Mouse (Mus musculus): Measurements from ENCODE around the gene Sema3f. TPM values are rescaled to one million over a fixed set of nuclear protein-coding genes. Genes with fewer than 3 reads are reported as not detected.

Sema3f gene
- polyA plus RNA-seq, 1 experiment = not detected

DNA sequence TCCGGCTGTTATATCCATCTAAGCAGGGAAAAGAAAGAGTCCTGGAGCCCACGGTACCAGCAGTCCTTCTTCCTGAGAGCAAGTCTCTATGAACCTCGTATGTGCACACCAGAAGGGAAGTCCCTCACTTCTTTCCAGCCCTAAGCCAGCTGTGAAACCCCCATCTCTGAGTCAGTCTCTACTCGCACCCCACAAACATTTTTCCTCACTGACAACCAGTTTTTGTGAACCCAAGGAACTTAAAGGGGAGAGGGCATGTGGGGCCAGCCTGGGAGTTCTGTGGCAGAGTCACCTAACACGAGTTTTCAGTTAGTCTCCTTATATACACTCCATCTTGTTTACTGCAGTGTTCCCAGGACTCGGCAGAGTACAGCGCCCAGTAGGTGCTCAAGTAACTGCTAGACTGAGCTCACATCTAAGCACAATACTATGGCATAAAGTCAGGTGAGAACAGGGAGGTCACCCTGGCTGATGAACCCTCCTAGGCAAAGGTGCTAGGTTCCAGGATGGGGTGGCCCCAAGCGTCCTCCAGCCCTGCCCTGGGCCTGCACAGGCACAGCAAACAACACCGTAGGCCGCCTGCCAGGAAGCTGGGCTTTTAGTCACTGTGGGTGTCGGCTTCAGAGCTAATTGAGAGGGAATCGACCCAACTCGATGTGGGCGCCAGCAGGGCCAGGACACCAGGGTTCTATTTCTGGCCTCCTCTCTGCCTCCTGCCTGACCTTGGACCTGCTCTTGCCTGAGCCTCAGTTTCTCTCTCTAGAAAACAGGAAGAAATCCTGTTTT is 6.7 kb downstream of the Sema3f start:
- H3K4me3 ChIP-seq (ENCODE audit: insufficient read depth, low read depth, low read length) = no peak overlapping the region
- WGBS = 64% methylated on average over 14 of the region's 14 CpGs
- H3K4me1 ChIP-seq (ENCODE audit: control insufficient read depth, insufficient read depth, low read length) = peaks cover 59% of the 10 kb centered on the region
- TF ChIP-seq POLR2A (IDR thresholded peaks at IDR 0.05; ENCODE audit: insufficient read depth, low read depth, low read length) = no peak
- TF ChIP-seq CTCF (IDR thresholded peaks at IDR 0.05; ENCODE audit: insufficient read depth, low read depth, low read length) = no peak
- no peak overlapping the region for H3K27ac ChIP-seq (ENCODE audit: insufficient read depth, low read depth, low read length)

DNA sequence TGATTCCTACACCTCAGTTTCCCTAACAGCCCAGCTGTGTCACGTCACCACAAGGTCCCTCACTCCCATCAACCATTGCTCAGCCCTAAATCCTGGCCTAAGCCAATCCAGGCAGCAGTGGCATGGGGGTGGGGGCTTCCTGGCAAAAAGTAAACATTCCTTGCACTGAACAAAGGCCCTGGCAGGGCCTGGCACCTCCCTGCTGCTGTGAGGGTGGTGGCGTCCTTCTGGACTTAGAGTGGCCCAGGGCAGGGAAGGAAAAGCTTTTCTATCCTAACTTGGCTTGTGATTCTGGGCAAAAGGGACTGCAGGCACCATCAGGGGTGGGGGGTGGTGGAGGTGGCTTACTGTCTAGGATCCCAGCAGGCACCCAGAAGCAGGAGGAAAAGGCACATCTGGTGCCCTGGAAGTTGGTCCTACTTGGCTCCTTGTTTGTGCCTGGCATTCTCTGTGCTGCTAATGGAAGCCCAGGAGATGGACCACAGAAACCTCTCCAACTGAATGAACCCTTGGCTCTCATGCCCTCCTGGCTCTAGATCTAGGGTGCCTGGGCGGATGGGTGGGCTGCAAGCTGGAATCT is 7.6 kb downstream of the Sema3f start:
- H3K4me3 ChIP-seq (ENCODE audit: insufficient read depth, low read depth, low read length) = no peak overlapping the region
- peaks cover 53% of the 10 kb centered on the region for H3K4me1 ChIP-seq (ENCODE audit: control insufficient read depth, insufficient read depth, low read length)
- TF ChIP-seq POLR2A (IDR thresholded peaks at IDR 0.05; ENCODE audit: insufficient read depth, low read depth, low read length) (no peak), CTCF (IDR thresholded peaks at IDR 0.05; ENCODE audit: insufficient read depth, low read depth, low read length) (no peak)
- 82% methylated on average over 3 of the region's 3 CpGs for WGBS
- no peak overlapping the region for H3K27ac ChIP-seq (ENCODE audit: insufficient read depth, low read depth, low read length)

DNA sequence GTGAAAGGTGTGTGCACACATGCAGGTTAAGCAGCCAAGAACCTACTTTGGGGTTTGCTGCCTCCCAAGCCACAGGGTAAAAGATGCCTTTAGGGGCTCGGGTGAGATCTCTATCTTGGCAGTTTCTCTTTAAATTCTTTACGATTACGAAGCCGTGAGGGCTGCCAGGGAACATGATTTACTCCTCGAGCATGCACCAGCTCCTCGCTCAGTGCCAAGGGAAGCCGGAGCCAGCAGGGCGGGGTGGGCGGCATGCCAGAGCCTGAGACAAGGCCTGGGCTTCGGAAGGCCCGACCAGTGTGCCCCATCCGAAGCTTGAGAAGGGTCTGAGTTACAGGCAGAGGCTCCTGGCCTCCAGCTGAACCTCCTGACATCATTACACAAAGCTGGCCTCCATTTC is 8.7 kb downstream of the Sema3f start:
- TF ChIP-seq CTCF (IDR thresholded peaks at IDR 0.05; ENCODE audit: insufficient read depth, low read depth, low read length) = no peak
- no peak for TF ChIP-seq POLR2A (IDR thresholded peaks at IDR 0.05; ENCODE audit: insufficient read depth, low read depth, low read length)
- WGBS = 35% methylated on average over 12 of the region's 12 CpGs
- Histone ChIP-seq H3K4me3 (ENCODE audit: insufficient read depth, low read depth, low read length) (no peak overlapping the region), H3K4me1 (ENCODE audit: control insufficient read depth, insufficient read depth, low read length) (peaks cover 43% of the 10 kb centered on the region), H3K27ac (ENCODE audit: insufficient read depth, low read depth, low read length) (no peak overlapping the region)

DNA sequence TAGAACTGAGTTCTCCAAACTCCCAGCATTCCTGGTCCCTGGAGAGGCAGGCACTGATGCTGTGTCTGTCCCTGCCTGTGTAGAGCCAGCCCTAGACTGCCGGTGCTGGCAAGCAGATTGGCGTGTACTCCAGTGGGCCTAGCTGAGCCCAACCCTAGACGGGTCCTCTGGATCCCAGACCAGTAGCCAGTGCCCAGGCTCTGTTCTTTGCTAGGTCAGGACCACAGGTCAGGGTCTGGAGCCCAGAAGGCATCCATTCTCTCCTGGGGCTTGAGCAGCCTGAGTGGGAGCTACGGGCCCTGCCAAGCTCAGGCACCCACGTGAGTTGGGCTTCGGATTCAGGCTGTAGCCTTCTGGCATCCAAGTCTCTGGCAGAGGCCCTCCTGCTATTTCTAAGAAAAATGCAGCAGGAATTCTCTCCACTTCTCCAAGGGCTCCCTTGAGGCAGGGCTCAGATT is 10.1 kb downstream of the Sema3f start:
- Histone ChIP-seq H3K4me3 (ENCODE audit: insufficient read depth, low read depth, low read length) (no peak overlapping the region), H3K27ac (ENCODE audit: insufficient read depth, low read depth, low read length) (no peak overlapping the region), H3K4me1 (ENCODE audit: control insufficient read depth, insufficient read depth, low read length) (peaks cover 47% of the 10 kb centered on the region)
- 39% methylated on average over 6 of the region's 6 CpGs for WGBS
- TF ChIP-seq CTCF (IDR thresholded peaks at IDR 0.05; ENCODE audit: insufficient read depth, low read depth, low read length) (no peak), POLR2A (IDR thresholded peaks at IDR 0.05; ENCODE audit: insufficient read depth, low read depth, low read length) (no peak)

DNA sequence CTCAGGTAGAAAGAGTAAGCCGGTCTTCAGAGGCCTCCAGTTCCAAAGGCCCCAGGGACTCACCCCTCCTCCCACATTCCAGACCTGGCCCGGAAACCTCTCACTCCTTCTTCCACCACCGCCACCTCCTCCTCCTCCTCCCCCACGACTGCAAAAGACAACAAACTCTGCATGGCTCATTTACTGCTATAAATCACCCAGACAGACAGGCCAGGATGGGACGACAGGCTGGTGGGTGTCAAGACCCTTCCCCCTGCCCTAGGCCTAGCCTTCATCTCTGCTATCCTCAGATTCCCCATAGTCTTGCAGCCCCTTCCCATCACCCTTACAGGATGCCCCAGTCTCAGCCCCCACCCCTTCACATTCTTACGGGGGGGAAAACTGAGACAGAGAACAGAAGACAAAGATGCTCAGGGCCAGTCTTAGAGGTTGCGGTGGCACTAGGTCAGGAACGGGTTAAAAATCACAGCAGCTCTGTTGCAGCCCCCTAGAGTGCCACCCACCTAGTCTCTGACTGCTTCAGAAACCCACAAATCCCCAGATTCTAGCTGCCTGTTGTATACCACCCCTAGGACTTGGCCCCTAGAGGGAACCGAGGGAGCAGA is 10.8 kb downstream of the Sema3f start:
- TF ChIP-seq CTCF (IDR thresholded peaks at IDR 0.05; ENCODE audit: insufficient read depth, low read depth, low read length) = no peak
- peaks cover 49% of the 10 kb centered on the region for H3K4me1 ChIP-seq (ENCODE audit: control insufficient read depth, insufficient read depth, low read length)
- no peak overlapping the region for H3K27ac ChIP-seq (ENCODE audit: insufficient read depth, low read depth, low read length)
- WGBS = 53% methylated on average over 9 of the region's 9 CpGs
- H3K4me3 ChIP-seq (ENCODE audit: insufficient read depth, low read depth, low read length) = no peak overlapping the region

DNA sequence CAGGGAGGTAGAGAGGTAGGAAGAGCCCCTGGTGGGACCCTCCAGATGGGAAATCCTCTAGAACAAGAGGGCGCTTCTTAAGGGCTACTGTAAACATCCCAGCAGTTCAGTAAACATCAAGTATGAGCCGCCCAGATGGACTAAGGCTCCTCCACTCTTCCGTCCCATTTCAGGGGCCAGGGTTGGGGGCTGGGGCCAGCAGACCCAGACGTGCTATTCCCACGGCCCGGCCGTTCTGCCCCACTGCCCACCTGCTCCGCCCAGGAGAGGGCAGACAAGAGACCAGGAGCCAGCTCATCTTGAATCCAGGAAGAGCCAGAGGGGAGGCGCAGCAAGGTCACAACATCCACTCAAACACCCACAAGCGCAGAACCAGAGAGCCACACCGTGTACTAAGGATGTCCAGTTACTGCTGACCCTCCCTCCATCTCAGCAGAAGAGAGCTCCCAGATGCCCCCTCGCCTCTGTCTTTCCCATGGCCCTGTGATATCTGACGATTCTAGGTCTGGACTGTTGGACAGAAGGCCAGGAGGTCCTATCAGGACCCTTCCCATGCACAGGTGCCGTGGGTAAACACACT is 11.6 kb downstream of the Sema3f start:
- no peak for TF ChIP-seq POLR2A (IDR thresholded peaks at IDR 0.05; ENCODE audit: insufficient read depth, low read depth, low read length)
- no peak for TF ChIP-seq CTCF (IDR thresholded peaks at IDR 0.05; ENCODE audit: insufficient read depth, low read depth, low read length)
- 72% methylated on average over 14 of the region's 14 CpGs for WGBS
- H3K4me3 ChIP-seq (ENCODE audit: insufficient read depth, low read depth, low read length) = no peak overlapping the region
- no peak overlapping the region for H3K27ac ChIP-seq (ENCODE audit: insufficient read depth, low read depth, low read length)
- peaks cover 47% of the 10 kb centered on the region for H3K4me1 ChIP-seq (ENCODE audit: control insufficient read depth, insufficient read depth, low read length)

DNA sequence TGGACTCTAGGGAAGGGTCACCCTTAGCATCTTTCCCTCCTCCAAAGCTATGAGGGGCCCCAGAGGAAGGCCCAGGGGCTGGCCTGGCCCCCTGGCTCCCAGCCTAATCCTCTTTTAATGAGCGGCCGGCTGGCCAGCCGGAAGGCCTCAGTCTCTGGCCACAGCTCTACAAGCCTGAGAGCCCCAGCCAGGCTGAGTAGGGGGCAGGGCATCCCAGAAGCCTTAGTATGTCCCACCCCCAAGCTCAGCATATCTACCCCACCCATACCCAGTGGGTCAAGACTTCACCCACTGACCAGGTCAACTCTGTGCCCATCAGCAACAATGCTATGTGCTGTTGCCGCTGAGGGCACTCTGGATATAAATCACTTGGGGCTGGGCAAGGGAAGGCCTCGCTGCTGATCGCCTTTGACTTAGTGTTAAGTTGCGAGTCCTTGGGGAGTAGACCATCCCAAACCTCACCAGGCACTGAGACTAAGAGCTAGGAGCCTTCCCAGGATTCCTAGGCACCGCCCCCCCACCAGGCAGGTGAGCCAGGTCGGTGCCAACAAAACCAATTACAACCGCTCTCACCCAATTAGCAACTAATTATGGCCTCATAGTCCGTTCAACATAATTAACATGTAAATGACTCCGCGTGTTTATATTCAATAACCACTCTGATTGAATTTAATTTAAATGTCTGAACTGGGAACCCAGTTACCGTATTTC is 12.3 kb downstream of the Sema3f start:
- H3K4me3 ChIP-seq (ENCODE audit: insufficient read depth, low read depth, low read length) = no peak overlapping the region
- H3K4me1 ChIP-seq (ENCODE audit: control insufficient read depth, insufficient read depth, low read length) = peaks cover 44% of the 10 kb centered on the region
- TF ChIP-seq POLR2A (IDR thresholded peaks at IDR 0.05; ENCODE audit: insufficient read depth, low read depth, low read length) (no peak), CTCF (IDR thresholded peaks at IDR 0.05; ENCODE audit: insufficient read depth, low read depth, low read length) (no peak)
- no peak overlapping the region for H3K27ac ChIP-seq (ENCODE audit: insufficient read depth, low read depth, low read length)
- 59% methylated on average over 14 of the region's 14 CpGs for WGBS

DNA sequence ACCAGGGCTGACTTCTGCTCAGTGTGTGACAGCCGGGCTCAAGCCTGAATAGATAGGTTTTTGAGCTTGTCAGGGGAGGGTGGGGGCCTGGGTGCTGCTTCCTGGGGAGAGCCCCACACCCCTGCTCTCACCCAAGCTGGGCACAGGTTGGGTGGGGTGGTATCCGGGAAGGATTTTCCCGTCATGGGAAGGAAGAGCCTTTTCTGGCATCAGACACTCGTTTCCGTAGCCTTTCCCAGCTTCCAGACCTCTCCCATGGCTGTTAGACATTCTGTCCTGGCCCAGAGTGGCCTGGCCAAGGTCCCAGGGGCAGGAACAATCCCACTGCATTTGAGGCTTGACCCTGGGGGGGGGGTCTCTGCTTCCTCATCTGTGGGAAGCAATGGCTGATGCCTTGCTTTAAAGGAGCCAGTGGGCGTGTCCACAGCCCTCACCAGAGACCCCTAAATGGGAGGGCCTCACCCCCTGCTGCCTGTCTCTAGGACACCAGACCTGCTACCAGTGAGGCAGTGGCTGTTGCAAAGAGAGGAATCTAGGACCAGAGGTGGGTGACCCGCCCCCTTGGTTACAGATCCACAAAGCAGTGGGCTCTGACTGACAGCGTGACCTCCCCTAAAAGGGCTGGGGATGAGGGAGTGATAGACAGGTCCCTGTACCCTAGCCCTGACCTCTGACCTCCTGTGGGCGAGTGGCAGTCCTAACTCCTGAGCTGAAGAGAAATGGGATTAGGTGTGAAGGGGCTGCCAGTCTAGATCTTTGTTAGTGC is 13.2 kb downstream of the Sema3f start:
- WGBS = 68% methylated on average over 9 of the region's 9 CpGs
- H3K4me1 ChIP-seq (ENCODE audit: control insufficient read depth, insufficient read depth, low read length) = peaks cover 35% of the 10 kb centered on the region

More for the DNA sequence above, 13.2 kb downstream of the Sema3f start:
- no peak overlapping the region for H3K27ac ChIP-seq (ENCODE audit: insufficient read depth, low read depth, low read length)
- TF ChIP-seq CTCF (IDR thresholded peaks at IDR 0.05; ENCODE audit: insufficient read depth, low read depth, low read length) (no peak), POLR2A (IDR thresholded peaks at IDR 0.05; ENCODE audit: insufficient read depth, low read depth, low read length) (no peak)
- no peak overlapping the region for H3K4me3 ChIP-seq (ENCODE audit: insufficient read depth, low read depth, low read length)
